Mouse (Mus musculus): Measurements from ENCODE around the gene Dus1l. TPM values are rescaled to one million over a fixed set of nuclear protein-coding genes. Genes with fewer than 3 reads are reported as not detected.

The Dus1l gene
- polyA plus RNA-seq (2012; rRNA removed): 48.0 and 49.8 TPM in 2 replicates

DNA sequence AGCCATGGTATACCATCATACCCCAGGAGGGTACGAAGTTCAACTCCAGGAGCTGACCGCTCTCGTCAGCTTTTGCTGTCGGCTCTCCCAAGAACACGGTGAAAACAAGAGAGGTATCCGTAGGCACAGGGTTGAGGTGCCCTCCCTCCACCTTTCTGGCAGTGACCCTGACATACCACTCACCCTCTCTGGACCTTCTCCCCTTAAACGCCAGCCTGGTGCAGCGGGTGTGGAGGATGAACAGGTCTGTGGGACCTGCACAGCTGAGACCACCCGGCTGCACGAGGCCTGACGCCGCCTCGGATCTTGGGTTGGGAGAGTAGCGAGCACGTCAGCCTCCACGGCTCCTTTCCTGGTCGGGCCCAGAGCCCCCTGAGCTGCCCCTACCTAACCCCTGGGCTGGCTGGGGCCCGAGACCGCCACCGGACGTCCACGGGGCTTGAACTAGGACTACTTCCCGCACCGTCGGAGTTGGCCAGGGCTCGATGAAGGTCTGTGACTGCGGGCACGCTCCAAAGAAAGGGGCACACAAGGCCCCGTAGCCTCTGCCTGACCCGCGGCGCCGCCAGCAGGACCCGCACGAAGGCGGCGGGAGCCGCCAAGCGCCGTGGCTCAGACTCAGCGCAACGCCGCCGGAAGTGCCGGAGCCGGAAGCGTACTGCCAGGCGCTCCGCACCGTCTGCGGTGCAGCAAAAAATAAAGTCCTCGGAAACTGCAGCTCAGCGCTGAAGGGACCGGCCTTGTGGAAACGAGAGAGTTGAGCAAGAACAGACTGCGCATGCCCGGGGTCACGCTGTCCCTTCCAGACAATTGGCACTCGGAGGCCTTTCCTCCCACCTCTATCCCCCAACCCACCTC, at the start of gene Dus1l:
Gene Dus1l (minus strand): TSS at position 648 of the 858 bp plus-strand sequence.

DNA sequence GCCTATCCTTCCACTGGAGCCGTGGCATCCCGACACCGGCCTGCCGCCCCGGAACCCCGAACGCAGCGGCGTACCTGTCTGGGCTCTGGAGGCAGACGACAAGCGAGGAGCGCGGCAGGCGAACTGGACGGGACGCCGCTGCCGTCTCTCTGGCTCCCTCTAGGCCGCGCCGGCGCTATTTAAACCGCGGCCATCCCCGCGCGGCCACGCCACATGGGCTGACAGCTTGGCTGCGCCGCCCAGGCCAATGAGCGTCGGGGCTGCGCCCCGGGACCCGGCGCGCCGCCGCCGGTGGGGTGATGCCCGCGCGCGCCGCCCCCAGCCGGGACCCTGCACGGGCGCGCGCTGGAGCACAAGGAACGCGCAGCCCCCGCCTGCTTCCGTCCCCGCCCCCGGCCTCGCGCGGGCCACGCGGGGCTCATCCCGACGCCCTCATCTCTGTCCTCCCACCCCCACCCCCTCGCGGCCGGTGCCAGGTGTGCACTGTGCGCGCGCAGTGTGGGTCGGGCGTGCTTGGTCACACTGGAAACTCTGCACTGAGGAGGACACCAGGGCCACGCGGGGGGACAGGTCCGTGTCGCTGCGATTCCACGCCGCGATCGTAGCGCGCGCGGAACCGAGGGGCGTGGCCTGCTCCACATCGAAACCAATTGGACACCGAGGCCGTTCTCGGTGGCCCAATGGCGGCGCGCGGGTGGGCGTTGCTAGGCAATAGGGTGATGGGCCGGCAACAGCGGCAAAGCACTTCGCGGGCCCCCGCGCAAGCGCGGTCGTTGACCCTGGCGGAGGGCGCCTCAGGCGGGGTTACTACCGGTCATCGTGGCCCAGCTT, 28.0 kb upstream of the Dus1l start, which contains the start of gene Fasn:
Gene Fasn (minus strand): TSS at position 592 of the 831 bp plus-strand sequence.

DNA sequence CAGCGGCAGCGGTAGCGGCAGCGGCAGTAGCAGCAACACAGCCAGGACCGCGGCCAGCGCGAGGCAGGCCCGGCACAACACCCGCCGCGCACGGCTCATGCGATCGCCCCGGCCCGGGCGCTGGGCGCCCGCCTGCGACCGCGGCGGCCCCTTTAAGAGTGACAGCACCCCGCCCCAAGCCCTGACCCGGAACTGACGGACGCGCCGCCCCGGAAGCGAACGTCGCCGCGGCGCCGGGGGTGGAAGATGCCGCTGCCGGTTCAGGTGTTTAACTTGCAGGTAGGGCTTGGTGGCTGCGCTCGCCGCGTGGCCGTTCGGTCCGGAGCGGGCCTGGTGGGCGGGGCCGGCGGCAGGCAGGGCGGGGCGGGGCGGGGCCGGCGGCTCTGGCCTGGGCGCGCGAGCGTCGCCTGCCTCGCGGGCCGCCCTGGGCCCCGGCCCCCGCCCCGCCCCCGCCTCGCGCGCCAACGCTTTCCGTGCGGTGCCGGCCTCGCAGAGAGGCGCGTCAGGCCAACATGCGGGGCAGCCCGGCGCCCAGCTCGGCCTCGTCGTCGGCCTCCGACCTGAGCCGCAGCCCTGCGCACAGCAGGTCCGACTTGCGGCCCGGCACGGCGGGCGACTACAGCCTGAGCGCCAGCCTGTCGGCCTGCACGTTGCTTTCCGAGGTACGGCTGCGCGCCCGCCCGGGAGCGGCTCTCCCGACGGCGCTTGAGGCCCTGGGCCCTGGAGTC, 12.0 kb downstream of the Dus1l start, which contains the start of the genes Rfng and Gps1:
Gene Rfng (minus strand): TSS at position 144 of the 728 bp plus-strand sequence.
Gene Gps1 (plus strand): TSS at position 209 of the 728 bp plus-strand sequence.

DNA sequence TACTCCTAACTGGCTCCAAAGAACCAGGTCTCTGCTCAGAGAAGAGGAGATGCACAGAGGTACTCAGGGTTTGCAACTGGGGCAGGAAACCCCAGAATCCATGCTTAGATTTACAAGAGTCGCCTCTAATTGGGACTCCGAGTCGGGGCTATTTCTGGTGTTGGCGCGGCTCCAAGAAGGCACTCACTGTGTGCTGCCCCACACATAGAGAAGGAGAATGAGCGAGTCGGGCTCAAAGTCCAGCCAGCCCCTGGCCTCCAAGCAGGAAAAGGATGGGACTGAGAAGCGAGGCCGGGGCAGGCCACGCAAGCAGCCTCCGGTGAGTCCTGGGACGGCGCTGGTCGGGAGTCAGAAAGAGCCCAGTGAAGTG, 33.5 kb downstream of the Dus1l start, which contains the start of gene Hmga1b:
Gene Hmga1b (plus strand): TSS at position 123 of the 370 bp plus-strand sequence.

Other genes with a start within 250 kb of the Dus1l start
- gene Mcrip1, start 246.7 kb downstream of the Dus1l start, polyA plus RNA-seq (2012; rRNA removed): 208 and 216 TPM in 2 replicates
- 0.59 TPM in 1 of 2 replicates, not detected in the other for gene Ppp1r27, start 245.3 kb downstream of the Dus1l start, polyA plus RNA-seq (2012; rRNA removed)
- 209 and 309 TPM in 2 replicates for gene P4hb, start 223.2 kb downstream of the Dus1l start, polyA plus RNA-seq (2012; rRNA removed)
- gene Arhgdia, start 214.8 kb downstream of the Dus1l start, polyA plus RNA-seq (2012; rRNA removed): 455 and 517 TPM in 2 replicates
- 136 and 151 TPM in 2 replicates for gene Alyref, start 198.0 kb downstream of the Dus1l start, polyA plus RNA-seq (2012; rRNA removed)
- 168 and 170 TPM in 2 replicates for gene Anapc11, start 198.0 kb downstream of the Dus1l start, polyA plus RNA-seq (2012; rRNA removed)
- 0.73 and 1.2 TPM in 2 replicates for gene Npb, start 187.9 kb downstream of the Dus1l start, polyA plus RNA-seq (2012; rRNA removed)
- gene Pcyt2, start 178.5 kb downstream of the Dus1l start, polyA plus RNA-seq (2012; rRNA removed): 272 and 279 TPM in 2 replicates
- gene Sirt7, start 171.2 kb downstream of the Dus1l start, polyA plus RNA-seq (2012; rRNA removed): 74.5 and 74.8 TPM in 2 replicates
- gene Mafg, start 162.8 kb downstream of the Dus1l start, polyA plus RNA-seq (2012; rRNA removed): 52.3 and 57.4 TPM in 2 replicates
- 22.8 and 29.0 TPM in 2 replicates for gene Pycr1, start 152.6 kb downstream of the Dus1l start, polyA plus RNA-seq (2012; rRNA removed)
- gene Myadml2, start 148.2 kb downstream of the Dus1l start, polyA plus RNA-seq (2012; rRNA removed): 0.11 and 0.58 TPM in 2 replicates
- 1.9 and 3.2 TPM in 2 replicates for gene Notum, start 135.2 kb downstream of the Dus1l start, polyA plus RNA-seq (2012; rRNA removed)
- gene Aspscr1, start 123.4 kb downstream of the Dus1l start, polyA plus RNA-seq (2012; rRNA removed): 88.0 and 94.4 TPM in 2 replicates
- gene Cenpx, start 82.7 kb downstream of the Dus1l start, polyA plus RNA-seq (2012; rRNA removed): 71.4 and 77.3 TPM in 2 replicates
- 125 and 127 TPM in 2 replicates for gene Lrrc45, start 82.5 kb downstream of the Dus1l start, polyA plus RNA-seq (2012; rRNA removed)
- 346 and 390 TPM in 2 replicates for gene Rac3, start 74.9 kb downstream of the Dus1l start, polyA plus RNA-seq (2012; rRNA removed)
- 11.1 and 11.3 TPM in 2 replicates for gene Dcxr, start 69.1 kb downstream of the Dus1l start, polyA plus RNA-seq (2012; rRNA removed)
- gene Cbr2, start 64.3 kb downstream of the Dus1l start, polyA plus RNA-seq (2012; rRNA removed): 0.57 and 5.7 TPM in 2 replicates
- gene Hmga1b, start 33.6 kb downstream of the Dus1l start, polyA plus RNA-seq (2012; rRNA removed): 1.6 and 1.7 TPM in 2 replicates
- gene Rfng, start 12.2 kb downstream of the Dus1l start, polyA plus RNA-seq (2012; rRNA removed): 103 and 114 TPM in 2 replicates
- 278 and 290 TPM in 2 replicates for gene Gps1, start 12.1 kb downstream of the Dus1l start, polyA plus RNA-seq (2012; rRNA removed)
- 238 and 256 TPM in 2 replicates for gene Fasn, start 28.1 kb upstream of the Dus1l start, polyA plus RNA-seq (2012; rRNA removed)
- 7.8 and 8.2 TPM in 2 replicates for gene Ccdc57, start 136.5 kb upstream of the Dus1l start, polyA plus RNA-seq (2012; rRNA removed)
- 12.3 and 15.4 TPM in 2 replicates for gene Slc16a3, start 152.1 kb upstream of the Dus1l start, polyA plus RNA-seq (2012; rRNA removed)
- gene Csnk1d, start 194.9 kb upstream of the Dus1l start, polyA plus RNA-seq (2012; rRNA removed): 181 and 183 TPM in 2 replicates
- 0.07 and 0.33 TPM in 2 replicates for gene Cd7, start 243.0 kb upstream of the Dus1l start, polyA plus RNA-seq (2012; rRNA removed)